Mouse (Mus musculus) layer of hippocampus, adult 8-10 months (tissue): ENCODE data around the gene Sos2. TPM values are rescaled to one million over a fixed set of nuclear protein-coding genes. Genes with fewer than 3 reads are reported as not detected.

ENCODE experiments used
- DNase-seq, 2 experiments: peaks; one replicate each; pipeline ENCODE4 v3.0.0; 2022; ENCODE audit warnings: low spot score in 2 of 2
- total RNA-seq, 4 experiments: library from RNA; stranded (reverse); gene quantifications; 2 replicates each; pipeline ENCODE4 v1.2.4; 2022

Gene Sos2
- total RNA-seq, result 10 to 100 TPM; 33.4 to 47.2 (median 39.8) TPM

DNA sequence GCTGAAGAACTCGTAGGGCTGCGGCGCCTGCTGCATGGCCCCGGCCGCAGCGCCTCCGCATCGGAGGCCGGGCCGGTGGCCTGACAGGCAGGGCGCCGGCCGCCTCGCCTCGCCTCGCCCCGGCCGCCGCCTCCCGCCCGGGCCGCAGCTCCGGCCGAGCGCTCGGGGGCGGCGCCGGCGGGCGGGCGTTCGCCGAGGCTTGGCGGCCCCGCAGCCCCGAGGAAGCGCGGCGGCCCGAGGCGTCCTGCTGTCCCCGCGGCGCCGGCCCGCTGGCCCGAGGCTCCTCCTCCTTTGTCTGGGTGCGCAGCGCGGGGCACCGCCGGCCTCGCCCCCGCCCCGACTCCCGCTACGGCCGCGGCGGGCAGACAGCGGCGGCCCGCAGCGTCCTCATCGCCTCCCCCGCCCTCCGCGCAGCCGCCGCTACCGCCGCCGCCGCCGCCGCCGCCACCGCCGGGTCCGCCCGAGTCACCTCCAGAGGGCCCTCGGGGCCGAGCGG, at the start of gene Sos2:
Sos2 (minus strand) TSS at position 287 of the 496 bp plus-strand sequence.
- peak in 1 of 2 experiments; percentile 44 for DNase-seq

DNA sequence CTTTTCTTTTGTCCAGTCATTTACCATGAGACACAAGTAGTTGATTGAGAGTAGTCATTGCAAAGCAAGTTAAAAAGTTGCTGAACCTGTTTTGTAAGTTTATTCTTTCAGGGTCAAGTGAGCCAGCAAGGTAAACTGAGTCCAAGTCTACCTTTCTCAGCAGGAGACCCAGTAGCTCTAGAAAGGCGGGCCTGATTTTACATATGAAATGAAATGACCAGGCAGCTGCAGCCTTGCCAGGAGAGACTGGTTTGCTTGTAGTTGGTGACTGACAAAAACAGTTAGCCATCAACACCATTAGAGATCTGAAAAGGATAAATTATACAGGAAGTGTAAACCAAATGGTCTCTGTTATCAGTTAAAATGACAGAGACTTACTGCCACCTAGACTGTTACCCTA, 48.7 kb upstream of the Sos2 start:
- no peak for DNase-seq

- DNase-seq, result no peak
Measured at GRCm38 (mm10) chr12:69729246-69729645, 47.6 kb upstream of the Sos2 start.

- DNase-seq, result peak; percentile 91 to 94
Measured at GRCm38 (mm10) chr12:69724711-69725460, 43.2 kb upstream of the Sos2 start, which contains the start of the genes L2hgdh and Atp5s. L2hgdh (minus strand) TSS chr12:69724873. Atp5s (plus strand) TSS chr12:69724950.

GRCm38 (mm10) chr12:69724018-69724710, 42.5 kb upstream of the Sos2 start:
- no peak for DNase-seq

DNA sequence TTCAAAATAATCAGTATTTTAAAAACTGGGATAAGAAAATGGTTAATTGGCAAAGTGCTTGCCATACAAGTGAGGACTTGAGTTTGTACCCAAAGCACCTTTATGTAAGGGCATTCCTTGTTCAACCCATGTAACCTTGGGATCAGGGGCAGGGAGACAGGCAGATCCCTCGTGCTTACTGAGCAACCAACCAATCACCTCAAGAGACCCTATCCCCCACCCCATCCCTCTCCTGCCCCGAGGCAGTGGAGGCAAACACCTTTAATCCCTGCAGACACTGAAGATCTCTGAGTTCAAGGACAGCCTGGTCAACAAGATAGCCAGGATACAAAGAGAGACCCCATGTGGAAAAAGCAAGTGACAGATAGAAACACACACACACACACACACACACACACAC, 41.7 kb upstream of the Sos2 start:
- no peak for DNase-seq

GRCm38 (mm10) chr12:69722857-69723256, 41.2 kb upstream of the Sos2 start:
- DNase-seq, result no peak

DNA sequence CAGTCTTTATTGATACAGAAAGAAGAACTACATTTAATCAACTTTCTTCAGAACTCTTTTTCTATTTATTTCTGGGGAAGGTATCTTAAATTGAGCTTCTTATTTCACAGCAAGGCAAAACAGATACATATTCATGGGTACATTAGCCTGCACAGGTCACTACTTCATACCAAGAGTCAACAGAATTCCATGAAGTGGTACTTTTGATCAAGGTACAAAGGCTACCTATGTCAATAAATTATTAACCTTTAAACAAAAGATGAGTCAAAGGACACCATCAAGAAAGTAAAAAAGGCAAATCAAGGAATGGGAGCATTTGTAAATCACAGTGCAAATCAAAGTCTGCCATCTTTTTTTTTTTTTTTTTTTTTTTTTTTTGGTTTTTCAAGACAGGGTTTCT, 32.0 kb upstream of the Sos2 start:
- no peak for DNase-seq

GRCm38 (mm10) chr12:69704799-69705458, 23.3 kb upstream of the Sos2 start:
- DNase-seq, result no peak

DNA sequence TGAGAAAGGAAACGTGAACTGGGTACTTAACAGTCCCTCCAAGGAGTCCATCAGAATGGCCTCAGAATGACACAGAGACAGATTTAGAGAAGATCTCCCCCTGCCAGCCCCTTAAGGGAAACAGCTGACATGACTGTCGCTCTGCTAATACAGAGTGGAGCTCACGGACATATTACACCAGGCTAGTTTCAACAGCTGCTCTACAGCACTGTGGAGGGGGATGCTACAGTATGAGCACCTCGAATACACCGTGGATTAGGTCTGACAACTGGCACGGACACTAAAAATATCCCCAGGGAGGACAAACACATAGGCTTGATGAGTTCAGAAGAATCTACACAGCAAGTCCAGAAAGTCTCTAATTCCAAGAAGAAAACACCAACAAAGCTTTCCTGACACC, 16.7 kb upstream of the Sos2 start:
- no peak for DNase-seq

GRCm38 (mm10) chr12:69696746-69697145, 15.1 kb upstream of the Sos2 start:
- DNase-seq, result peak in 1 of 2 experiments; percentile 14

DNA sequence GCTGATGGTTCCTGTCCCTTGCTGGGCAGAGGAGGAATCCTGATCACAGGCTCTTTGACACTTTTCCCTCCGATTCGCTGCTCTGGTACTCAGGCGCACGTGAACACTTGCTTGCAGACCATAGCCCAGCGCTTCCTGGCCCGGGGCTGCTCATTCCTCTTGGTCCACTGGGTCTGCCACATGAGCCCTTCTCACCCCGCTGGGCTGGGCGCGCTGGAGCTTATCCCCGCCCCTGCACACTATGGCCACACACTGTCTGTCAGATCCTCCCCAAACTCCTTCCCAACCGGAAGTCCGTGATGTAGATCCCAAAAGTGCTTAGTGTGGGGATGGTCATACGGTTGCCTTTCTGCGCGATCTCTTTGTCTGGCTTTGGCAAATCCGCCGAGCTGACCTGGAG, 11.8 kb upstream of the Sos2 start:
- no peak for DNase-seq

GRCm38 (mm10) chr12:69690714-69691113, 9.1 kb upstream of the Sos2 start:
- DNase-seq, result no peak

DNA sequence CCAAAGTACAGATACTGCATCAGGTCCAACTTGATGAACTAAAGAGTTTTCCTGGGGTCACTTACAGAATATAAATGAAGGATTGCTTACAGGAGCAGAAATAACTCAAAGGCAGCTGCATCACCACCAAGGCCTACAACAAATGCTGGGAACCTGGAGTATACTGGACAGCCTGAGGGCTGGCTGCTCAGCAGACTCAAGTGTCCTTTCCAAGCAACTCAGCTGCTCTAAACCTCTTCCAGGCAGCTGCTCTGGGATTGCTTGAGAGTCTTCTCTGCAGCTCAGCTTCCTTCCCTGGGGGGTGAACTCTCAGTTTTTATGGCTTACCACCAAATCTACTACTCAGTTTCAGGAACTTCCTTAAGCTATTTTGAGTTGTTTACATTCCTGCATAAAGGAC, 7.4 kb upstream of the Sos2 start:
- DNase-seq, result no peak

DNA sequence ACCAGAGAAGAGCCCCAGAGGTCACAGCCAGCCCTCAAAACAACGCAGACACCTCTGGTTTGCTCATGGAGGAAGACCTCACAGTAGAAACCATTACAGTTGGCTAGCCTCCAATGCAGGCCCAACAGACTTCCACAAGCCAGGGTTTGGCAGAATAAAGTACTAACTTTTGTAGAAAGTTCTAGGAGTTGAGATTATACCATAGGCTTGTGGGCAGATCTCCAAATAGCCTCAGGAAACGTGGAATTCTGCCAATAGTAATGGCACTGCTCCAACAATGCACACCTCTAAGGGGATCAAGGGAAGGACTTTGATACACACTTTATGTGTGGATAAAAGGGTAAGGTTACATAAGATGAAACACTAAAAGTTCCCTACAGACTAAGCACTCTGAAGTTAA, 6.7 kb upstream of the Sos2 start:
- DNase-seq, result no peak

- peak; percentile 52 to 61 for DNase-seq
Measured at GRCm38 (mm10) chr12:69683537-69683936, 1.9 kb upstream of the Sos2 start.

DNA sequence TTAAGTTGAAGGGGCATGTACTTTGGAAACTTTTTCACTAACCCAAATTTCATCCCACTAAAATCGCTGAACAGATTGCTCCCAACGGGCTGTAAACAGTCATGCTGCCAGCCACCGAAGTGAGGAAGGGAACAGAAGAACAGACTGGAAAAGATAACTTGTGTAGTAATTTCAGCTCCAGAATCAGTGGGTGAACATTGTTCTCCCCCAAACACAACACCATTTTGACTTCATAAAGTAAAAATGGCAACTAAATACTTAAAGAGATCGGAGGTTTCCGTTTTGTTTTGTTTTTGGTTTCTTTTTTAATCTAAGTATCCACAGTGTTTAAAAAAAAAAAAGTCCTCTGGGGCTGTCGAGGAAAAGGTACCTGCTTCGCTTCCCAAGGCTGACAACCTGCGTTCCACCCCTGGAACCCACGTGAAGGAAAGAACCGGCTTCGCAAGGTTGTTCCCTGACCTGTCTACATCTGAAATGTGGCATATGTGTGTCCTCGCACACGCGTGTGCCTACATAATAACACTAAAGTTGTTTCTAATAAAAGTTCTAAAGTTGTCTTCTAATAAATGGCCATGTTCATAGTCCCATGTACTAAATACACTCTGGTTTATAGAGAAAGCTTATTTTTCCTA, 1.3 kb upstream of the Sos2 start:
- DNase-seq, result no peak

GRCm38 (mm10) chr12:69682065-69682787, 574 bp upstream of the Sos2 start:
- peak; percentile 48 to 67 for DNase-seq

GRCm38 (mm10) chr12:69680635-69681565, 752 bp downstream of the Sos2 start:
- DNase-seq, result peak in 1 of 2 experiments; percentile 13

DNA sequence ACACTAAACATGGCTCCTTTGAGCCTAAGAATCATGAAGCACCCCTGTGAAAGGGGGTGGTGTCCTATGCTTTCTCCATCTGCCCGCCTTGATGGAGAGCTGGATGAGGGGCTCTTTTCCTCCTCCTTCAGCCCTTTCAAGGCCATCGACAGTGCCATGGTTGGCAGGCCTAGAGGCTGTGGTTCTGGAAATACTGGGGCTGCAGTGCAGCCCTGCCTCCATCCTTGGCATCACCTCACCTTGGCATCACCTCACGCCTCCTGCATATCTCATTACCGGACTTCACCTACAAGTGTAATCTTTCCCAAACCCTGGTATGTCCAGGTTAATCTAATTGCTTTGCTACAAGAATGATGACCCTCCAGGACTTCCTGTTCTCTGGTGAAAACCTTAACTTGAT, 5.5 kb downstream of the Sos2 start:
- no peak for DNase-seq
